Mouse (Mus musculus) Patski (cell line): ENCODE measurements around the gene Cdh6. TPM values are rescaled to one million over a fixed set of nuclear protein-coding genes. Genes with fewer than 3 reads are reported as not detected.

Source experiments
- ATAC-seq: fragments of 100-300 bp; one replicate; pipeline ENCODE4 v1.8.0; 2021
- CTCF ChIA-PET: fragments of 350-600 bp; sonication (Branson Sonifier 250); formaldehyde crosslinking; loops from one replicate; lab custom pipeline; 2022; ENCODE audit warnings: inconsistent platforms; lab: Charles Lee
- POLR2A ChIA-PET: fragments of 350-600 bp; sonication (Branson Sonifier 250); formaldehyde crosslinking; loops from one replicate; lab custom pipeline; 2022; ENCODE audit warnings: antibody characterized with exemption, inconsistent platforms; lab: Charles Lee
- DNase-seq: peaks from one replicate; pipeline ENCODE4 v3.0.0-alpha.2; 2011; ENCODE audit warnings: low read depth, low spot score
- H3K27me3 ChIP-seq: fragments of 371-371 bp; one replicate; pipeline ENCODE4 v1.5.1; 2021
- CTCF ChIP-seq: fragments of 100-300 bp; IDR thresholded peaks from one replicate; pipeline ENCODE4 v1.5.1; 2021
- in situ Hi-C: fragments of 300-500 bp; cut with MboI; formaldehyde crosslinking; loops from 3 replicates; pipeline ENCODE4 v1.11.1; 2018; ENCODE audit warnings: low pct_unique_long_range_greater_than_20kb, mixed read lengths
- polyA plus RNA-seq: library from polyadenylated mRNA; unstranded; gene quantifications from one replicate; pipeline ENCODE4 v1.2.3, GENCODE M21; 2021

Cdh6 gene
- polyA plus RNA-seq, 1 experiment from 2014 or later = 106 TPM

DNA sequence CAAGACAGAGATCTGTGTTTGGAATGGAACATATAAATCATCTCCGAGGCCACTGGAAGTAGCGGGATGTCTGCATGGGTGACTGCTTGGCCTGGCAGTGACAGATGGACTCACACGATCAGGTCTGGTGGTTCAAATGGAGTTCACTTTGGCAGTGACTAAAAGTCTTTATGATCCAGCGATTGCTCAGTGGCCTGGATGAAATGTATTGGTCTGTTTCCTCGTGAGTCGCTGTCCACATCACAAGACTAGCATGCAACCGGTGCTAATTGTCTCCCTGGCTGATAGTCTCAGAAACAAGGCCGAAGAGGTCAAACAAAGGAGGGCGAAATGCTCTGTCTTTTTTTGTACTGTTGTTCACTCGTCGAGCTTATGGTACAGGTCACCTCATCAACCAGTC is 19.6 kb upstream of the Cdh6 start:
- POLR2A ChIA-PET = no interaction called here
- H3K27me3 ChIP-seq = no peaks in the 10 kb centered on the region
- ATAC-seq = peak; percentile 75
- CTCF ChIA-PET = no interaction called here
- in situ Hi-C loops = no loop called here
- DNase-seq = peak; percentile 82
- no peak for TF ChIP-seq CTCF

GRCm38 (mm10) chr15:13183661-13184060 is 10.2 kb upstream of the Cdh6 start:
- in situ Hi-C loops = loop anchor here (10.0 kb wide), 1 partner anchor 671 kb away; no protein-coding TSS in a partner anchor
- ChIA-PET POLR2A (no interaction called here), CTCF (no interaction called here)
- DNase-seq = no peak
- H3K27me3 ChIP-seq = no peaks in the 10 kb centered on the region
- no peak for ATAC-seq
- no peak for TF ChIP-seq CTCF

DNA sequence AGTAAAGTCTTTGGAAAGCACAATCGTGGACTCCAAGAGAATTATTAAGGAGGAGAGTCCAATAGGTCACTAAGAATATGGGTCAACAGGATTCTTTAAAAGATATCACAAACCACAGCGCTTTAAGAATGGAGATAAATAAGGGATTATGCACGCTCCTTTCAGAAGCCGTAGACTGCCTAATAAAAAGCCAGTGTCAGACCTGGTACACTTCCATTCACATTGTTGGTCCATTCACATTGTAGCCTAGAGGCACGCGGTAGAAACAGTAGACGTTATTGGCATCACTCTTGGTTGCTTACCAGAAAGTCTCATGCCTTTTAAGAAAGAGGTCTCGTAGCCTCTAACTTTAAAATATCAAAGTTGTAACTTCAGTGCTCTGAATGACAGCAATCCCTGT is 8.0 kb upstream of the Cdh6 start:
- ATAC-seq = no peak
- in situ Hi-C loops = loop anchor here (10.0 kb wide), 1 partner anchor 673 kb away; no protein-coding TSS in a partner anchor

DNA sequence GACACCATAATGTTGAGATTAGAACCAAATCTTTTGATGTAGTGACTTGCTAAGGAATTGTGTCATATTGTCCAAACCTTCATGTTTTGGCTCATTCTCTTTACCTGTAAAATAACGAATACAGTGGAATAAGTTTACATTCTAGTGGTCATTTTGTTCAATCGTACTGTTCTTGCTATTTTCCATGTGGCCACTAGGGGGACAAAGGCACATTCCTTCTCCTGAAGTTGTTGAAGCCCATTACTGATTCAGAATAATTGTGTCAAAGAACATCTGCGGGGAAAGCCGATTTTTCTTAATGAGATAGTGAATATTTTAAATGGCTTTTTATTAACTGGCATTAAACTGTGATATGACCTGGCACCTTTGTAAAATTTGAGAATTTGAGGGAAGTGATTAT is 7.5 kb upstream of the Cdh6 start:
- in situ Hi-C loops = loop anchor here (10.0 kb wide), 1 partner anchor 674 kb away; no protein-coding TSS in a partner anchor
- CTCF ChIA-PET = interaction anchor here (0.9 kb wide), 1 partner anchor 177 kb away, joined by 3 read pairs; no protein-coding TSS in a partner anchor
- no peak for ATAC-seq
- H3K27me3 ChIP-seq = no peaks in the 10 kb centered on the region
- peak; percentile 72 for TF ChIP-seq CTCF
- DNase-seq = no peak
- POLR2A ChIA-PET = no interaction called here

More for the DNA sequence above, 8.0 kb upstream of the Cdh6 start:
- ChIA-PET CTCF (no interaction called here), POLR2A (no interaction called here)
- no peak for TF ChIP-seq CTCF
- no peak for DNase-seq
- no peaks in the 10 kb centered on the region for H3K27me3 ChIP-seq

GRCm38 (mm10) chr15:13175978-13176377 is 2.5 kb upstream of the Cdh6 start:
- H3K27me3 ChIP-seq = no peaks in the 10 kb centered on the region
- CTCF ChIA-PET = interaction anchor here (1.2 to 4.9 kb wide), 2 partner anchors 13 to 41 kb away, joined by 3 to 36 read pairs; no protein-coding TSS in a partner anchor
- ATAC-seq (no peak), DNase-seq (no peak)
- no peak for TF ChIP-seq CTCF
- POLR2A ChIA-PET = interaction anchor here (0.6 kb wide), 1 partner anchor 276 kb away, joined by 4 read pairs; no protein-coding TSS in a partner anchor
- in situ Hi-C loops = loop anchor here (10.0 kb wide), 1 partner anchor 69 kb away; no protein-coding TSS in a partner anchor

DNA sequence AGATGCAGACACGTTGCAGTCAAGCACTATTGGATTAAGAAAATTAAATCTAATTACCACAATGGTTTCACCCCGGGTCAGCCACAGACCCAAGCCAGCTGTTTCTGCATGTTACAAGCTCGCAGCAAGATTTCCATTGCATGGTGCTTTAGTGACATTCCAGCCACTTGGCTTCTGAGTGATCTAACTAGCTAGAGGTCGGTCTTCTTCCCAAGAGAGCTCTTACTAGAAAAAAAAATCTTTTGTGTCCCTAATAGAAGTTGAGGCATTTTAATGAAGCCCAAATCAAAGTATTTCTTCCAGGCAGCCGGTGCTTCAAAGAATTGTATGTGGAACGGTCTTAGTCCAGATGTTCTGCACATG is 1.1 kb upstream of the Cdh6 start:
- ChIA-PET POLR2A (interaction anchor here (0.7 to 1.1 kb wide), 2 partner anchors 70 to 95 kb away, joined by 3 to 4 read pairs; no protein-coding TSS in a partner anchor), CTCF (interaction anchor here (1.2 to 4.9 kb wide), 3 partner anchors 40 to 98 kb away, joined by 3 to 36 read pairs (median 4); no protein-coding TSS in a partner anchor)
- ATAC-seq = no peak
- no peak for TF ChIP-seq CTCF
- in situ Hi-C loops = loop anchor here (10.0 kb wide), 1 partner anchor 70 kb away; no protein-coding TSS in a partner anchor
- DNase-seq = no peak
- no peaks in the 10 kb centered on the region for H3K27me3 ChIP-seq

GRCm38 (mm10) chr15:13173840-13174617 is 554 bp upstream of the Cdh6 start:
- peak; percentile 12 for TF ChIP-seq CTCF
- in situ Hi-C loops = loop anchor here (10.0 kb wide), 1 partner anchor 71 kb away; no protein-coding TSS in a partner anchor
- ChIA-PET CTCF (interaction anchor here (0.8 to 4.9 kb wide), 8 partner anchors 39 to 686 kb away, joined by 3 to 36 read pairs (median 3); no protein-coding TSS in a partner anchor), POLR2A (interaction anchor here (0.7 to 1.1 kb wide), 4 partner anchors 70 to 98 kb away, joined by 3 to 4 read pairs (median 3); no protein-coding TSS in a partner anchor)
- DNase-seq = no peak
- no peaks in the 10 kb centered on the region for H3K27me3 ChIP-seq
- ATAC-seq = peak; percentile 3

GRCm38 (mm10) chr15:13172365-13173070 is 957 bp downstream of the Cdh6 start:
- ChIA-PET CTCF (interaction anchor here (0.8 to 4.9 kb wide), 7 partner anchors 9 to 688 kb away, joined by 3 to 36 read pairs (median 4); no protein-coding TSS in a partner anchor), POLR2A (interaction anchor here (0.7 to 1.6 kb wide), 6 partner anchors 38 to 108 kb away, joined by 3 to 8 read pairs (median 3); no protein-coding TSS in a partner anchor)
- no peak for TF ChIP-seq CTCF
- in situ Hi-C loops = loop anchor here (10.0 kb wide), 1 partner anchor 72 kb away; no protein-coding TSS in a partner anchor
- DNase-seq = no peak
- peak; percentile 6 for ATAC-seq
- no peaks in the 10 kb centered on the region for H3K27me3 ChIP-seq

DNA sequence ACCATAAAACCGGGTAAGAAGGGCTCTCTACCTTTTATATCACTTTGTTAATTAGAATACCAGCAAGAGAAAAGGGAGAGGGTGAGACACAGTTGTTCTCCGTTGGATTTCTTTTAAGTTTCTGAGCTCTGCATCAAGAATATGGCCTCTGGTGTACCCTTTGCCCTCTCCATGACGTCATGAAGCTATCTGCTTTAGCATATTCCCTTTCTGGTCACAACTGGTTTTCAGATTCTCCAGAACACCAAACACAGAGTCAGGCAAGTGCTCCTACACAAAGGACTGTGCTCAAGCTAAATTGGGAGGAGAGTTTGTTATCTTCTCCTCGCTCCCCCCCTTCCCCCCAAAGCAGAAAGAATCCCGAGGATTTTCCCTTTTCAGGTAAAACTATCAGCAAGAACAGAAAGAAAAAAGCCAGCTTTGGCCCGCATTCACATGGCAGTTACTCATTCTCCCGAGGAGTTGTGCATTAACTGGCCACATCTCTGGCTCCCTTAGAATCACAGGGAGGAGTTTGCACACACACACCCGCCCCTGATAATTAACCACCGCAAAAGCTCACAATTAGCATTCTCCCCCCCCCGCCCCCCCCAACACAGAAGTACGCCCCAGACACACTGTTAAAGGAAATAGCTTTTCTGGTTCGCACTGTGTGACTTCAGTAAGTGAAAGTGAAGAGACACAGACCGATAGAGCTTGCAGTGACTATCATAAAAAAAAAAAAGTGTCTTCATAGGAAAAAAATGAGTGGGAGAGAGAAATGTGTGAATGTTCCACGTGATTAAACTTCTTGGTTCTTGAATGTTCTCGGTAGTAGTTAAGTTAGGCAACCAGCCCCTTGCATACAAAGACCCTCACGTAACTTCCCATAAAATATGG is 1.8 kb downstream of the Cdh6 start:
- no peaks in the 10 kb centered on the region for H3K27me3 ChIP-seq
- DNase-seq = no peak
- in situ Hi-C loops = loop anchor here (10.0 kb wide), 1 partner anchor 73 kb away; no protein-coding TSS in a partner anchor
- TF ChIP-seq CTCF = no peak
- ATAC-seq = peak; percentile 17
- ChIA-PET POLR2A (interaction anchor here (0.6 to 1.6 kb wide), 9 partner anchors 10 to 1018 kb away, joined by 3 to 8 read pairs (median 4); no protein-coding TSS in a partner anchor), CTCF (interaction anchor here (1.5 to 4.9 kb wide), 4 partner anchors 8 to 83 kb away, joined by 4 to 36 read pairs (median 8); no protein-coding TSS in a partner anchor)
